Mouse (Mus musculus) liver, postnatal 0 days (tissue): ENCODE measurements at regions not wholly inside any gene's neighbourhood (a gene's known extent, or its start where the extent isn't known, plus 50 kb on each side); places are given as distances from the start of the nearest gene placed in this dataset.

Source experiments
- CTCF ChIP-seq: sonication (generic); IDR thresholded peaks from 2 replicates; pipeline ENCODE4 v1.5.1; 2016; ENCODE audit warnings: antibody characterized with exemption, low read depth
- EP300 ChIP-seq: IDR thresholded peaks from 2 replicates; pipeline ENCODE4 v1.6.1; 2016; ENCODE audit warnings: antibody characterized with exemption, low read depth, mild to moderate bottlenecking

GRCm38 (mm10) chr1:111285916-111286315 lies 308.5 kb upstream of the Cdh19 start:
- no peak for TF ChIP-seq CTCF
- no peak for TF ChIP-seq EP300
